Mouse (Mus musculus) telencephalon, adult 2 months (tissue): ENCODE measurements around the gene Fxyd4.

Experiments used
- DNase-seq: peaks from one replicate; pipeline ENCODE4 v3.0.0-alpha.2; 2011; ENCODE audit warnings: low read depth, low spot score

Fxyd4 gene

DNA sequence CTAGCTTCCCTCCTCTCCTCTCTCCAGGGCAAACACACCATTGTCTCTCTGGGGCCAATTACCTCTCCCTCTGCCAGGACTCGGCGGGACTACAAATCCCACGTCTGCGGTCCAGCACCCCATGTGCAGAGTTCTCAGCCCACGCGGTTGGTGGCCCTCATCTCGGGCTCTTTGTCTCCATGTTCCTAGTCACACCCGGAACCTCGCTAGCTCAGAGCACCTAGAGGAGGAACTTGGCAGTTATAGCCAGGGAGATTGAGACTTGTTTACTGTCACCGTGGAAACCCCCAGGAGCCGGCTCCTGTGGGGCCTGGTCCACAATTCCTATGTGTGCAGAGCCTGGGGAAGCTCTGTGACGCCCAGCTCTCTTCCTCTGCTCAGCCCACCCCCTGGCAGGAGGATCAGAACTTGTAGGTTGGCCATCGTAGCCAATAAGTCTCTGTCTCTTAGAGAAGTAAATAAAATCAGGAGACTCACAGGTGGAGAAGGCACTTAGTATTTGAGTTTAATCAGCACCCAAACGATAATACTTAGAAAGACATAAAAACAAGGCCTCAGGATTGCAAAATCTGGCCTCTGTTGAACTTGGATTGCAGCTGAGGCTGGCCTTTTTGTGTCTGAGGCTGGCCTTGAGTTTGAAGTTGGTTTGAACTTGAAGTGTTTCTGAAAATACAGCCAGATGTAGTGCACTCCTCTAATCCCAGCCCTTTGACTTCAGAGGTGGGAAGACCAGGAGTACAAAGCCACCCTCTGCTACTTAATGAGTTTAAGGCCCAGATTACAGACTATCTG is 45.9 kb downstream of the Fxyd4 start:
- no peak for DNase-seq

DNA sequence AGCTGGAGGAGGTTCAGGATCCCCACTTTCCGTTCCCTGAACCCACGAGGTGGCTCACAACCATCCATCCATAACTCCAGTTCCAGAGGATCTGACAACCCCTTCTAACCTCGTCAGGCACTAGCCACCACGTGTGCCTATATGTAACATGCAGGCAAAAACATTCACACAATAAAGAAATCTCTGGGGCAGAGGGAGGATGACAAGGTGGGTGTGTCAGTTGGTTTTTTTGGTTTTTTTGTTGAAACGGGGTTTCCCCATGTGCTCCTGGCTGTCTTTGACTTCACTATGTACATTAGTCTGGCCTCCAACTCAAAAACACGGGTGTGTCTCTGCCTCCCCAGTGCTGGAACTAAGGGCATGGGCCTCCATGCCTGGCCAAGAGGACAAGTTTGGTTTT is 47.2 kb downstream of the Fxyd4 start:
- no peak for DNase-seq

DNA sequence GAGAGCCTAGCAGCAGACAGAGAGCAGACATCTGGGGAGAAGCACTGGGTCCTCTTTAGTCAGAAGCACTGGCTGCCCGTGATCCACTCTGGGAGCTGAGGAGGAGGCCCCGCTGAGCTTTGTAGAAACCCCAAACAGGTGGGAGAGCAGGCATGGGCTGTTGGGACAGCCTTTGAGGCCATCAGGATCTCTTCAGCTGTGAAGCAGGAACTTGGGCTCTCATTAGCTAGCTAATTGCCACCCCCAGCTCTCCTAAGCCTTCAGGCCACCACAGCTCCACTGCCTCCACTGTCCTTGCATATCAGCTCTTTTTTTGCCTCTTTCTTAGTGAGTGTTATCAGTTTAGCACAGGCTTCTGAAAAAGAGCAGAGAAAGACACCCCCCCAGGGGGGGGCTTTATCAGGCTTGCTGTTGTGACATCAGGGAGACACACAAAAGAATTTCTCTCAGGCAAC is 48.8 kb downstream of the Fxyd4 start:
- no peak for DNase-seq

DNA sequence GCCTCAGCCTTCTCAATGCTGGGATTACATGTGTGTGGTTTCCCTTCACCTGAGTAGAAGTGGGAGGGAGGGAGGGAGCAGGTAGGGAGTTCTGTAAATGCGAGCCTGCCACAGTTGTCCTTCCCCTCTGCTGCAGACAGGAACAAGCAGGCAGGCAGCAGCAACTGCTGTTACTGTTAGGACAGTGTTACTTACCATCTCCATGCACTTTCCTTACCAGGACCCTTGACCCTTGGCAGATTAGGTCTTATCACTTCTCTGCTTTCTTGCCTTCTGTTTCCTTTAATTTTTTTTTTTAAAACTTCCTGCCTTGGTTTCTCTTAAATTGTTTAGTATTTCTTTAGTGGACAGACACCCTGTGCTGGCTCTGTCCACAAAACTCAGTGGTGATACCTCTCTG is 49.5 kb downstream of the Fxyd4 start:
- no peak for DNase-seq

DNA sequence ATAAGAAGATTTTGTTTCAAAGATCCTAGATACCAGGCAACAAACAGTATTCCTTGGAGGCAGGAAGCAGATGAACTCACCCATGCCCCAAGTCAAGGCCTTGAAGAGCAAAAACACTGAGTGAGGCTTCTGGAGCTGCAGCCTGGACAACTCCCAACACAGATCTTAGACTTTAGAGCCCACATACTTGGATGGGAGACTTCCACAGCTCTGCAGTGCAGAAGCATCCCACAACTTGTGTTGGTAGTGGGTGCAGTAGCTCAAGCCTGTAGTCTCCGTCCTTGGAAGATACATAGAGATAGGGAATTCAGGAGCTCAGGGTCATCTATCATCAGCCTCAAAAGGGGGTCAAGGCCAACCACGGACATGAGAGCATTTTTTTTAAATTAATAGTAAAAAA is 51.5 kb downstream of the Fxyd4 start:
- no peak for DNase-seq
